Mouse (Mus musculus) midbrain, postnatal 0 days (tissue): ENCODE data around the gene Wdfy4. TPM values are rescaled to one million over a fixed set of nuclear protein-coding genes. Genes with fewer than 3 reads are reported as not detected.

Source experiments
- ATAC-seq: fragments of 200-750 bp; cut with Nextera tagmentation; 2 replicates; pipeline ENCODE4 v1.8.0; 2017; ENCODE audit warnings: moderate number of reproducible peaks, mild to moderate bottlenecking, moderate TSS enrichment, moderate library complexity; ENCODE audit not compliant: low FRiP score
- DNase-seq: peaks from one replicate; pipeline ENCODE4 v3.0.0-alpha.2; 2015; ENCODE audit warnings: low spot score
- H3K27ac ChIP-seq: fragments of 300-500 bp; sonication (generic); 2 replicates; pipeline ENCODE4 v1.5.1; 2014; ENCODE audit warnings: low read depth, mild to moderate bottlenecking, low read length, mixed read lengths
- H3K27me3 ChIP-seq: fragments of 300-500 bp; sonication (generic); 2 replicates; pipeline ENCODE4 v1.6.1; 2014; ENCODE audit warnings: low read length, control low read depth, mixed read lengths; ENCODE audit not compliant: insufficient read depth
- H3K36me3 ChIP-seq: fragments of 300-500 bp; sonication (generic); 2 replicates; pipeline ENCODE4 v1.6.1; 2014; ENCODE audit warnings: low read length, control low read depth, mixed read lengths; ENCODE audit not compliant: insufficient read depth
- H3K4me1 ChIP-seq: fragments of 300-500 bp; sonication (generic); 2 replicates; pipeline ENCODE4 v1.6.1; 2014; ENCODE audit warnings: mild to moderate bottlenecking, control low read depth, antibody characterized with exemption, low read length, mixed read lengths; ENCODE audit not compliant: insufficient read depth
- H3K4me2 ChIP-seq: fragments of 300-500 bp; sonication (generic); 2 replicates; pipeline ENCODE4 v1.6.1; 2014; ENCODE audit warnings: low read depth, mild to moderate bottlenecking, low read length, mixed read lengths; ENCODE audit not compliant: poor library complexity, severe bottlenecking
- H3K4me3 ChIP-seq: fragments of 300-500 bp; sonication (generic); 2 replicates; pipeline ENCODE4 v1.5.1; 2014; ENCODE audit warnings: low read depth, mild to moderate bottlenecking, low read length, moderate library complexity
- H3K9ac ChIP-seq: fragments of 300-500 bp; sonication (generic); replicated peaks from 2 replicates; pipeline ENCODE4 v1.6.1; 2014; ENCODE audit warnings: mild to moderate bottlenecking, low read length, moderate library complexity, mixed read lengths; ENCODE audit not compliant: poor library complexity, severe bottlenecking
- H3K9me3 ChIP-seq: fragments of 300-500 bp; sonication (generic); 2 replicates; pipeline ENCODE4 v1.6.1; 2016; ENCODE audit warnings: low read length, control low read depth
- CTCF ChIP-seq: IDR thresholded peaks from 2 replicates; pipeline ENCODE4 v1.5.1; 2016; ENCODE audit warnings: antibody characterized with exemption, mild to moderate bottlenecking
- WGBS: fragments of 180-500 bp; shearing (Covaris S2); extraction: QIAGEN DNeasy Blood & Tissue Kit; methylation state at CpG from one replicate; pipeline ENCODE4 v1.1.7; 2014; 5-methylcytosine and 5-hydroxymethylcytosine counted together
- polyA plus RNA-seq: library from polyadenylated mRNA; unstranded; fragments of >200 nt; fragmentation: Nextera tagmentation; extraction: Ambion mirVana; gene quantifications from 2 replicates; pipeline ENCODE4 v1.2.1, GENCODE M21; 2015
- total RNA-seq: library from RNA; depleted of rRNA; stranded (reverse); fragments of >200 nt; gene quantifications from 2 replicates; pipeline ENCODE4 v1.2.3, GENCODE M21; 2014

Gene Wdfy4
- total and polyA plus RNA-seq, 2 experiments from 2014 or later, result 0.06 to 7.8 TPM

GRCm38 (mm10) chr14:33158268-33158667 is 27.0 kb downstream of the Wdfy4 start:
- H3K27me3 ChIP-seq, result no peaks in the 10 kb centered on the region
- H3K27ac ChIP-seq, result no peak overlapping the region
- no peaks in the 10 kb centered on the region for H3K9me3 ChIP-seq
- no peak overlapping the region for H3K9ac ChIP-seq
- TF ChIP-seq CTCF, result no peak
- H3K36me3 ChIP-seq, result no peaks in the 10 kb centered on the region
- DNase-seq, result no peak
- WGBS, result 80% methylated on average over 3 of the region's 3 CpGs
- ATAC-seq, result no peak
- no peaks in the 10 kb centered on the region for H3K4me1 ChIP-seq
- no peak overlapping the region for H3K4me2 ChIP-seq
- H3K4me3 ChIP-seq, result no peak overlapping the region

GRCm38 (mm10) chr14:33152941-33153340 is 32.4 kb downstream of the Wdfy4 start:
- Histone ChIP-seq H3K27ac (no peak overlapping the region), H3K9ac (no peak overlapping the region), H3K9me3 (no peaks in the 10 kb centered on the region), H3K27me3 (no peaks in the 10 kb centered on the region; the same call in 1 of the 2 replicates), H3K4me2 (no peak overlapping the region), H3K4me3 (no peak overlapping the region), H3K36me3 (no peaks in the 10 kb centered on the region), H3K4me1 (no peaks in the 10 kb centered on the region)
- ATAC-seq (no peak), DNase-seq (no peak)
- no peak for TF ChIP-seq CTCF
- WGBS, result 69% methylated on average over 1 of the region's 1 CpGs

- Histone ChIP-seq H3K9me3 (no peaks in the 10 kb centered on the region), H3K36me3 (no peaks in the 10 kb centered on the region), H3K4me1 (no peaks in the 10 kb centered on the region), H3K4me3 (no peak overlapping the region), H3K27me3 (no peaks in the 10 kb centered on the region; the same call in 1 of the 2 replicates), H3K4me2 (no peak overlapping the region), H3K9ac (no peak overlapping the region), H3K27ac (no peak overlapping the region)
- 13% methylated on average over 2 of the region's 2 CpGs for WGBS
- DNase-seq, result no peak
- ATAC-seq, result no peak
- peak; percentile 58 for TF ChIP-seq CTCF
These were observed 39.0 kb downstream of the Wdfy4 start for GRCm38 (mm10) chr14:33146287-33146686.

GRCm38 (mm10) chr14:33136843-33137242 is 48.5 kb downstream of the Wdfy4 start:
- H3K4me1 ChIP-seq, result no peaks in the 10 kb centered on the region
- no peaks in the 10 kb centered on the region for H3K36me3 ChIP-seq
- TF ChIP-seq CTCF, result no peak
- ATAC-seq (no peak), DNase-seq (no peak)
- no peak overlapping the region for H3K27ac ChIP-seq
- no peak overlapping the region for H3K9ac ChIP-seq
- peak overlapping the region; percentile 28; the same call in 1 of the 2 replicates for H3K4me2 ChIP-seq
- H3K4me3 ChIP-seq, result no peak overlapping the region
- WGBS, result 34% methylated on average over 9 of the region's 9 CpGs
- no peaks in the 10 kb centered on the region for H3K9me3 ChIP-seq
- peaks cover 8% of the 10 kb centered on the region for H3K27me3 ChIP-seq

- Histone ChIP-seq H3K27ac (no peak overlapping the region), H3K4me3 (no peak overlapping the region), H3K27me3 (peaks cover 8% of the 10 kb centered on the region), H3K9me3 (no peaks in the 10 kb centered on the region), H3K4me1 (no peaks in the 10 kb centered on the region), H3K4me2 (no peak overlapping the region), H3K36me3 (no peaks in the 10 kb centered on the region), H3K9ac (no peak overlapping the region)
- no peak for DNase-seq
- WGBS, result 92% methylated on average over 6 of the region's 6 CpGs
- ATAC-seq, result no peak
- TF ChIP-seq CTCF, result no peak
These were observed 50.1 kb downstream of the Wdfy4 start for GRCm38 (mm10) chr14:33135170-33135569.

GRCm38 (mm10) chr14:33131044-33131758 is 54.1 kb downstream of the Wdfy4 start:
- Histone ChIP-seq H3K9me3 (no peaks in the 10 kb centered on the region), H3K9ac (no peak overlapping the region), H3K36me3 (no peaks in the 10 kb centered on the region), H3K4me1 (no peaks in the 10 kb centered on the region), H3K4me2 (no peak overlapping the region), H3K27ac (no peak overlapping the region), H3K4me3 (no peak overlapping the region), H3K27me3 (peaks cover 8% of the 10 kb centered on the region)
- WGBS, result 52% methylated on average over 7 of the region's 7 CpGs
- ATAC-seq (no peak), DNase-seq (no peak)
- TF ChIP-seq CTCF, result no peak
